Mouse (Mus musculus): Measurements from ENCODE around the gene 1700029P11Rik. TPM values are rescaled to one million over a fixed set of nuclear protein-coding genes. Genes with fewer than 3 reads are reported as not detected.
A peak's percentile ranks its signal among the peaks of the same experiment; 100 is the strongest.

The 1700029P11Rik gene
- polyA plus RNA-seq, 1 experiment from 2014 or later: not detected

- DNase-seq (ENCODE audit: low spot score) (no peak), ATAC-seq (ENCODE audit: low FRiP score, low TSS enrichment) (no peak)
- H3K36me3 ChIP-seq (ENCODE audit: control insufficient read depth, insufficient read depth, low read length): peaks cover 5% of the 10 kb centered on the region; the same call in 1 of the 2 replicates
- TF ChIP-seq EP300 (optimal IDR thresholded peaks at IDR 0.05) (no peak), CTCF (IDR thresholded peaks at IDR 0.05; ENCODE audit: low read depth) (no peak)
- 16% methylated on average over 6 of the region's 6 CpGs for WGBS
- H3K9me3 ChIP-seq (ENCODE audit: control insufficient read depth, low read length): no peaks in the 10 kb centered on the region
- peak overlapping the region; percentile 98 for H3K4me2 ChIP-seq (replicated peaks; ENCODE audit: low read depth)
- 0 out of 2 replicates have a peak, but pooled peaks cover 4% of the 10 kb centered on the region for H3K4me1 ChIP-seq (replicated peaks; ENCODE audit: control insufficient read depth, insufficient read depth)
- peak overlapping the region; percentile 57 for H3K9ac ChIP-seq (ENCODE audit: low read length)
- no peaks in the 10 kb centered on the region for H3K27me3 ChIP-seq (ENCODE audit: control insufficient read depth, insufficient read depth, low read length)
- H3K27ac ChIP-seq (replicated peaks): no peak overlapping the region
- peak overlapping the region; percentile 86 for H3K4me3 ChIP-seq (ENCODE audit: low read depth, low read length)
Observed at GRCm38 (mm10) chr15:82016830-82017229, 36.5 kb downstream of the 1700029P11Rik start.

- H3K4me3 ChIP-seq (ENCODE audit: low read depth, low read length): no peak overlapping the region
- H3K27me3 ChIP-seq (ENCODE audit: control insufficient read depth, insufficient read depth, low read length): no peaks in the 10 kb centered on the region
- H3K4me2 ChIP-seq (replicated peaks; ENCODE audit: low read depth): no peak overlapping the region
- peaks cover 5% of the 10 kb centered on the region for H3K36me3 ChIP-seq (ENCODE audit: control insufficient read depth, insufficient read depth, low read length)
- 0 out of 2 replicates have a peak, but pooled peaks cover 4% of the 10 kb centered on the region for H3K4me1 ChIP-seq (replicated peaks; ENCODE audit: control insufficient read depth, insufficient read depth)
- H3K27ac ChIP-seq (replicated peaks): no peak overlapping the region
- WGBS: 62% methylated on average over 4 of the region's 4 CpGs
- ATAC-seq (ENCODE audit: low FRiP score, low TSS enrichment) (no peak), DNase-seq (ENCODE audit: low spot score) (no peak)
- H3K9ac ChIP-seq (ENCODE audit: low read length): no peak overlapping the region
- no peaks in the 10 kb centered on the region for H3K9me3 ChIP-seq (ENCODE audit: control insufficient read depth, low read length)
- no peak for TF ChIP-seq EP300 (optimal IDR thresholded peaks at IDR 0.05)
- no peak for TF ChIP-seq CTCF (IDR thresholded peaks at IDR 0.05; ENCODE audit: low read depth)
Observed at GRCm38 (mm10) chr15:82017461-82017860, 37.1 kb downstream of the 1700029P11Rik start.

- Histone ChIP-seq H3K27me3 (ENCODE audit: control insufficient read depth, insufficient read depth, low read length) (no peaks in the 10 kb centered on the region), H3K9me3 (ENCODE audit: control insufficient read depth, low read length) (no peaks in the 10 kb centered on the region), H3K4me2 (replicated peaks; ENCODE audit: low read depth) (no peak overlapping the region), H3K4me1 (replicated peaks; ENCODE audit: control insufficient read depth, insufficient read depth) (0 out of 2 replicates have a peak, but pooled peaks cover 4% of the 10 kb centered on the region), H3K36me3 (ENCODE audit: control insufficient read depth, insufficient read depth, low read length) (peaks cover 11% of the 10 kb centered on the region), H3K4me3 (ENCODE audit: low read depth, low read length) (no peak overlapping the region), H3K9ac (ENCODE audit: low read length) (no peak overlapping the region), H3K27ac (replicated peaks) (no peak overlapping the region)
- DNase-seq (ENCODE audit: low spot score) (no peak), ATAC-seq (ENCODE audit: low FRiP score, low TSS enrichment) (no peak)
- WGBS: 83% methylated on average over 3 of the region's 3 CpGs
- TF ChIP-seq EP300 (optimal IDR thresholded peaks at IDR 0.05) (no peak), CTCF (IDR thresholded peaks at IDR 0.05; ENCODE audit: low read depth) (no peak)
Observed at GRCm38 (mm10) chr15:82019288-82019687, 38.9 kb downstream of the 1700029P11Rik start.

- WGBS: 77% methylated on average over 13 of the region's 13 CpGs
- H3K36me3 ChIP-seq (ENCODE audit: control insufficient read depth, insufficient read depth, low read length): peaks cover 13% of the 10 kb centered on the region
- ATAC-seq (ENCODE audit: low FRiP score, low TSS enrichment): no peak
Observed at GRCm38 (mm10) chr15:82022535-82023088, 42.3 kb downstream of the 1700029P11Rik start.

GRCm38 (mm10) chr15:82023965-82024635, 43.8 kb downstream of the 1700029P11Rik start:
- DNase-seq (ENCODE audit: low spot score) (no peak), ATAC-seq (ENCODE audit: low FRiP score, low TSS enrichment) (no peak)
- H3K36me3 ChIP-seq (ENCODE audit: control insufficient read depth, insufficient read depth, low read length): peaks cover 14% of the 10 kb centered on the region
- no peaks in the 10 kb centered on the region for H3K4me1 ChIP-seq (replicated peaks; ENCODE audit: control insufficient read depth, insufficient read depth)
- WGBS: 85% methylated on average over 6 of the region's 6 CpGs
- H3K9me3 ChIP-seq (ENCODE audit: control insufficient read depth, low read length): no peaks in the 10 kb centered on the region
- H3K9ac ChIP-seq (ENCODE audit: low read length): no peak overlapping the region
- no peak overlapping the region for H3K4me3 ChIP-seq (ENCODE audit: low read depth, low read length)
- no peaks in the 10 kb centered on the region for H3K27me3 ChIP-seq (ENCODE audit: control insufficient read depth, insufficient read depth, low read length)
- no peak overlapping the region for H3K4me2 ChIP-seq (replicated peaks; ENCODE audit: low read depth)
- no peak overlapping the region for H3K27ac ChIP-seq (replicated peaks)
- TF ChIP-seq EP300 (optimal IDR thresholded peaks at IDR 0.05) (no peak), CTCF (IDR thresholded peaks at IDR 0.05; ENCODE audit: low read depth) (peak; percentile 4; the same call in 1 of the 2 replicates)

More at GRCm38 (mm10) chr15:82022535-82023088, 42.3 kb downstream of the 1700029P11Rik start:
- Histone ChIP-seq H3K27ac (replicated peaks) (no peak overlapping the region), H3K9ac (ENCODE audit: low read length) (no peak overlapping the region), H3K9me3 (ENCODE audit: control insufficient read depth, low read length) (no peaks in the 10 kb centered on the region), H3K4me1 (replicated peaks; ENCODE audit: control insufficient read depth, insufficient read depth) (no peaks in the 10 kb centered on the region), H3K27me3 (ENCODE audit: control insufficient read depth, insufficient read depth, low read length) (no peaks in the 10 kb centered on the region), H3K4me3 (ENCODE audit: low read depth, low read length) (no peak overlapping the region), H3K4me2 (replicated peaks; ENCODE audit: low read depth) (no peak overlapping the region)
- no peak for DNase-seq (ENCODE audit: low spot score)
- TF ChIP-seq EP300 (optimal IDR thresholded peaks at IDR 0.05): no peak
- no peak for TF ChIP-seq CTCF (IDR thresholded peaks at IDR 0.05; ENCODE audit: low read depth)

GRCm38 (mm10) chr15:82027276-82027675, 46.9 kb downstream of the 1700029P11Rik start:
- no peak for ATAC-seq (ENCODE audit: low FRiP score, low TSS enrichment)

More at GRCm38 (mm10) chr15:82027276-82027675, 46.9 kb downstream of the 1700029P11Rik start:
- no peaks in the 10 kb centered on the region for H3K27me3 ChIP-seq (ENCODE audit: control insufficient read depth, insufficient read depth, low read length)
- TF ChIP-seq CTCF (IDR thresholded peaks at IDR 0.05; ENCODE audit: low read depth): no peak
- no peak overlapping the region for H3K9ac ChIP-seq (ENCODE audit: low read length)
- H3K4me1 ChIP-seq (replicated peaks; ENCODE audit: control insufficient read depth, insufficient read depth): no peaks in the 10 kb centered on the region
- H3K4me2 ChIP-seq (replicated peaks; ENCODE audit: low read depth): no peak overlapping the region
- no peaks in the 10 kb centered on the region for H3K9me3 ChIP-seq (ENCODE audit: control insufficient read depth, low read length)
- no peak for DNase-seq (ENCODE audit: low spot score)
- no peak overlapping the region for H3K4me3 ChIP-seq (ENCODE audit: low read depth, low read length)
- H3K36me3 ChIP-seq (ENCODE audit: control insufficient read depth, insufficient read depth, low read length): peaks cover 15% of the 10 kb centered on the region
- 86% methylated on average over 7 of the region's 7 CpGs for WGBS
- no peak overlapping the region for H3K27ac ChIP-seq (replicated peaks)

All from stomach, postnatal 0 days (tissue).